Mouse (Mus musculus): ENCODE measurements around the gene Gprc6a. TPM values are rescaled to one million over a fixed set of nuclear protein-coding genes. Genes with fewer than 3 reads are reported as not detected.

The Gprc6a gene
- polyA plus RNA-seq, 1 experiment from 2014 or later: 0.06 TPM

DNA sequence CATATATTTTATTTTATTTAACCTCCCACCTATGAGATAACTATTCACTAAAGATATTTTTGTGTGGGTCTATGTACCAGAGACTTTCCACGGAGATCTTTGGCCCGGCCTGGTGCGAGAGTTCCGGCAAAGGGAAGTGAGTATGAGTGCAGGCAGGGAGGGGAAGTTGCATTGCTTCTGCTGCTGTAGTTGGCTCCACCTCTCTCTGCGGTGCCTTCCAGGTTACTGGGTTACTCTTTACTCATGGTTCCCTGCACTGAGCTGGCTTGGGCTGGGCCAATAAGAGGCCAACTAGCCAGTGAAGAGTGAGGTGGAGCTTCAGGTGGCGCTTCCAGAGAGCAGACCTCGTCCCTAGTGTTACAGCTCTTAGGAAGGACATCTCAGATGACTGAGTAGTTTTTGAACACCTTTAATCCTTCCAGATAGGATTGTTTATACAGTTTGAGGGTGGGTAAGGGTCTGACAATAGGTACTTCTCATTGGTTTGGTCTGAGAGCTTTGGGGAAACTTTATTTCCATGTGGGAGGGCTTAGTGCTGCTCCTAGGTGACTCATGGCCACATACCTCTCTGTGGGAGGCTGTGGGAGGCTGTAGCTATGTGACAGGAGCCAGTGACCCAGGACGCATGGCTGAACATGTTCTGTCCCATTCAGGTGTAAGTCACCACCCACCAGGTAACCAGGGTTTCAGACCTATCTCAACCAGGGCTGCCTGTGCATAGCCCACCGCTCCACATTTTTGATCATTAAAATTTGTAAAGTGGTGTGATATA is 59.9 kb downstream of the Gprc6a start:
- H3K9me3 ChIP-seq (replicated peaks): no peaks in the 10 kb centered on the region
- no peak overlapping the region for H3K9ac ChIP-seq
- no peak for ATAC-seq (ENCODE audit: insufficient read depth)
- H3K4me3 ChIP-seq (replicated peaks): no peak overlapping the region
- H3K36me3 ChIP-seq (replicated peaks): no peaks in the 10 kb centered on the region
- 33% methylated on average over 9 of the region's 9 CpGs for WGBS (ENCODE audit: insufficient replicate concordance)
- H3K4me1 ChIP-seq (replicated peaks): no peaks in the 10 kb centered on the region
- no peak overlapping the region for H3K27ac ChIP-seq (replicated peaks)
- no peaks in the 10 kb centered on the region for H3K27me3 ChIP-seq
- H3K4me2 ChIP-seq: no peak overlapping the region

Other genes with a start within 250 kb of the Gprc6a start
- 2.1 and 2.3 TPM in 2 replicates for gene Gm49339, start 150.8 kb downstream of the Gprc6a start, polyA plus RNA-seq (2015; fragmentation: Nextera tagmentation; extraction: Ambion mirVana)
- 1.5 TPM in 2 replicates for gene Lilr4b, start 150.8 kb downstream of the Gprc6a start, polyA plus RNA-seq (2015; fragmentation: Nextera tagmentation; extraction: Ambion mirVana)
- 4.6 and 4.8 TPM in 2 replicates for gene Lilrb4a, start 140.5 kb downstream of the Gprc6a start, polyA plus RNA-seq (2015; fragmentation: Nextera tagmentation; extraction: Ambion mirVana)
- not detected in 2 replicates for gene Fam162b, start 40.9 kb downstream of the Gprc6a start, polyA plus RNA-seq (2015; fragmentation: Nextera tagmentation; extraction: Ambion mirVana)
- gene Rfx6, start 46.3 kb upstream of the Gprc6a start, polyA plus RNA-seq (2015; fragmentation: Nextera tagmentation; extraction: Ambion mirVana): not detected in 2 replicates